Mouse (Mus musculus) heart, embryonic 13.5 days (tissue): ENCODE measurements around the gene Prdx2. TPM values are rescaled to one million over a fixed set of nuclear protein-coding genes. Genes with fewer than 3 reads are reported as not detected.

Experiments
- ATAC-seq: fragments of 200-750 bp; cut with Nextera tagmentation; 2 replicates; pipeline ENCODE4 v1.8.0; 2017; ENCODE audit warnings: moderate TSS enrichment; ENCODE audit not compliant: insufficient number of reproducible peaks, low FRiP score, low TSS enrichment; ENCODE audit errors: extremely low read depth
- H3K27ac ChIP-seq: fragments of 300-500 bp; sonication (generic); replicated peaks from 2 replicates; pipeline ENCODE4 v1.5.1; 2015; ENCODE audit warnings: moderate library complexity, mild to moderate bottlenecking, inconsistent platforms
- H3K27me3 ChIP-seq: fragments of 300-500 bp; sonication (generic); replicated peaks from 2 replicates; pipeline ENCODE4 v1.6.1; 2015; ENCODE audit warnings: mild to moderate bottlenecking, inconsistent platforms
- H3K36me3 ChIP-seq: fragments of 300-500 bp; sonication (generic); 2 replicates; pipeline ENCODE4 v1.6.1; 2015; ENCODE audit warnings: mild to moderate bottlenecking, inconsistent platforms
- H3K4me1 ChIP-seq: fragments of 300-500 bp; sonication (generic); 2 replicates; pipeline ENCODE4 v1.6.1; 2015; ENCODE audit warnings: inconsistent platforms
- H3K4me2 ChIP-seq: fragments of 300-500 bp; sonication (generic); 2 replicates; pipeline ENCODE4 v1.6.1; 2015; ENCODE audit warnings: inconsistent platforms, mild to moderate bottlenecking, moderate library complexity
- H3K4me3 ChIP-seq: fragments of 300-500 bp; sonication (generic); 2 replicates; pipeline ENCODE4 v1.5.1; 2015; ENCODE audit warnings: moderate library complexity, mild to moderate bottlenecking, inconsistent platforms
- H3K9ac ChIP-seq: fragments of 300-500 bp; sonication (generic); 2 replicates; pipeline ENCODE4 v1.6.1; 2015; ENCODE audit warnings: inconsistent platforms, mild to moderate bottlenecking, moderate library complexity
- H3K9me3 ChIP-seq: fragments of 300-500 bp; sonication (generic); 2 replicates; pipeline ENCODE4 v1.6.1; 2016; ENCODE audit warnings: inconsistent platforms
- WGBS: fragments of 180-500 bp; shearing (Covaris S2); methylation state at CpG from one replicate; pipeline ENCODE4 v1.1.7; 2015; ENCODE audit warnings: mixed read lengths; 5-methylcytosine and 5-hydroxymethylcytosine counted together
- polyA plus RNA-seq: library from polyadenylated mRNA; unstranded; fragments of >200 nt; fragmentation: Nextera tagmentation; extraction: Ambion mirVana; gene quantifications from 2 replicates; pipeline ENCODE4 v1.2.1, GENCODE M21; 2015

Gene Prdx2
- polyA plus RNA-seq, 1 experiment from 2014 or later, result 733 TPM

DNA sequence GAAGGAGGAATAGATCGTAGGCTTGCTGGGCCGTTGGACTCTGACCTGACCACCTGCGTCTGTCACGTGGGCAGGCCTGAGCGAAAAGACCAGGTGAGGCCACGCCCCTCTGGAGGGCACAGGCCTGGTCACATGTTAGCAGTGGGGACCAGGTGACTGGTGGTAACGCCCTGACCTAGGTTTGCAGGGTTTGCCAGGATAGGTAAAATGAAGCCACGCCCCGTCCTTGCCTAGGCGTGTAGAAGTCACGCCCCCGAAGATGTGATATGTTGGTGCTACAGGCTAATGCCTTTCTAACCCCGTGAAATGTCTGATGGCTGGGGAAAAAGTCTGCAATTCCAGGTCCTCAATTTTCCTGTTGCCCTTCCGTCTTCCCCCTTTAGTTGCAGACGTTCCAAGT lies 21.4 kb downstream of the Prdx2 start:
- H3K9me3 ChIP-seq, result no peaks in the 10 kb centered on the region
- 1% methylated on average over 15 of the region's 15 CpGs for WGBS

DNA sequence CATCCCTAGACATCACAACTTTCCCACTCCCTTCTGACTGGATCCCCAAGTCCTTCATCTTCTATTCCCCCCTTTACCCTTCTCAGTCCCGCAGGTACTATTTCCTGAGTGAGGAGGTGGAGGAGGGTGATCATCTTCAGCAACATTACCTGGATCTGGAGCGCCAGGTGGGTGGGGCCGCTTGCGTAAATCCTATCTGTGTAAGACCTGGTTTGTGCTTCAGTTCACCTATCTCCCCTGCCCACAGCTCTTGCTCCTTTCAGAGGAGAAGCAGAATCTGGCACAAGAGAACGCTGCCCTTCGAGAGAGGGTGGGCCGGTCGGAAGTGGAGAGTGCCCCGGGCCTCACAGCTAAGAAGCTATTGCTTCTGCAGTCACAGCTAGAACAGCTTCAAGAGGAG lies 25.0 kb downstream of the Prdx2 start:
- WGBS, result 89% methylated on average over 9 of the region's 9 CpGs
- H3K4me1 ChIP-seq, result peaks cover 18% of the 10 kb centered on the region
- no peak overlapping the region for H3K4me2 ChIP-seq
- no peak for ATAC-seq
- no peaks in the 10 kb centered on the region for H3K9me3 ChIP-seq
- H3K36me3 ChIP-seq, result no peaks in the 10 kb centered on the region
- no peak overlapping the region for H3K27ac ChIP-seq
- no peak overlapping the region for H3K4me3 ChIP-seq
- H3K27me3 ChIP-seq, result peaks cover 50% of the 10 kb centered on the region
- no peak overlapping the region for H3K9ac ChIP-seq

More for the DNA sequence above, 21.4 kb downstream of the Prdx2 start:
- peak; percentile 77 for ATAC-seq
- H3K4me3 ChIP-seq, result peak overlapping the region; percentile 58
- peak overlapping the region; percentile 79 for H3K4me2 ChIP-seq
- peaks cover 24% of the 10 kb centered on the region for H3K4me1 ChIP-seq
- H3K36me3 ChIP-seq, result no peaks in the 10 kb centered on the region
- peak overlapping the region; percentile 82 for H3K9ac ChIP-seq
- peaks cover 49% of the 10 kb centered on the region for H3K27me3 ChIP-seq
- H3K27ac ChIP-seq, result peak overlapping the region; percentile 58

DNA sequence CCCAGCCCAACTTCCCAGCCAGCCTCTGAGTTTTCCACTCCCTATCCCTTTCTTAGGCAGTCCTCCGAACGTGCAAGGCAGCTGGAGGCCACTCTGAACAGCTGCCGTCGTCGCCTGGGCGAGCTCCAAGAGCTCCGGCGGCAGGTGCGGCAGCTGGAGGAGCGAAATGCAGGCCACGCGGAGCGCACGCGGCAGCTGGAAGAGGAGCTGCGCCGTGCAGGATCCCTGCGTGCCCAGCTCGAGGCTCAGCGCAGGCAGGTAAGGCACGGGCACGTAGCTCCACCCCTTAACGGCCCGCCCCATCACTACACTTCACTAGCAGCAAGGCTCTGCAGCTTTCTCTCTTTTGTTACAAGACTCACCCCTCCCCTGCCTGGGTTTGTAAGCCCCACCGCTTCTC lies 26.3 kb downstream of the Prdx2 start:
- H3K9ac ChIP-seq, result 0 out of 2 replicates have a peak overlapping the region, but pooled peaks have one; percentile 6
- peaks cover 50% of the 10 kb centered on the region for H3K27me3 ChIP-seq
- no peak for ATAC-seq
- H3K4me3 ChIP-seq, result no peak overlapping the region
- peaks cover 14% of the 10 kb centered on the region for H3K4me1 ChIP-seq
- no peaks in the 10 kb centered on the region for H3K9me3 ChIP-seq
- no peaks in the 10 kb centered on the region for H3K36me3 ChIP-seq
- H3K27ac ChIP-seq, result no peak overlapping the region
- 18% methylated on average over 25 of the region's 25 CpGs for WGBS
- no peak overlapping the region for H3K4me2 ChIP-seq

DNA sequence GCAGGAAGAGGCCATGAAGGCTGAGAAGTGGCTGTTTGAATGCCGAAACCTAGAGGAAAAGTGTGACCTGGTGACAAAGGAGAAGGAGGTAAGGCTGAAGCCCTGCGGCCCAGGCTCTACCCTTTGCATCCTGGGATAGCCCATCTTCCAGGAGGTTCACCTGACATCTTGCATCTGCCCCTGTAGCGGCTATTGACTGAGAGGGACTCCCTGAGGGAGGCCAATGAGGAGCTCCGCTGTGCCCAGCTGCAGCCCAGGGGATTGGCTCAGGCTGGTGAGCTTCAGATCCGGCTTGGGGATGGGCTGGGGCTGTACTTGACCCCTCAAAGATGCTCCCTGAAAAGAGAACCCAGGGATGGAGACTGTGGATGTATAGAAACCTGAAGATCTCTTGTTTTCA lies 27.6 kb downstream of the Prdx2 start:
- Histone ChIP-seq H3K27me3 (peaks cover 50% of the 10 kb centered on the region), H3K36me3 (no peaks in the 10 kb centered on the region), H3K4me3 (no peak overlapping the region), H3K27ac (no peak overlapping the region), H3K4me1 (peaks cover 8% of the 10 kb centered on the region), H3K9me3 (no peaks in the 10 kb centered on the region), H3K9ac (no peak overlapping the region), H3K4me2 (no peak overlapping the region)
- ATAC-seq, result no peak
- 82% methylated on average over 5 of the region's 5 CpGs for WGBS

DNA sequence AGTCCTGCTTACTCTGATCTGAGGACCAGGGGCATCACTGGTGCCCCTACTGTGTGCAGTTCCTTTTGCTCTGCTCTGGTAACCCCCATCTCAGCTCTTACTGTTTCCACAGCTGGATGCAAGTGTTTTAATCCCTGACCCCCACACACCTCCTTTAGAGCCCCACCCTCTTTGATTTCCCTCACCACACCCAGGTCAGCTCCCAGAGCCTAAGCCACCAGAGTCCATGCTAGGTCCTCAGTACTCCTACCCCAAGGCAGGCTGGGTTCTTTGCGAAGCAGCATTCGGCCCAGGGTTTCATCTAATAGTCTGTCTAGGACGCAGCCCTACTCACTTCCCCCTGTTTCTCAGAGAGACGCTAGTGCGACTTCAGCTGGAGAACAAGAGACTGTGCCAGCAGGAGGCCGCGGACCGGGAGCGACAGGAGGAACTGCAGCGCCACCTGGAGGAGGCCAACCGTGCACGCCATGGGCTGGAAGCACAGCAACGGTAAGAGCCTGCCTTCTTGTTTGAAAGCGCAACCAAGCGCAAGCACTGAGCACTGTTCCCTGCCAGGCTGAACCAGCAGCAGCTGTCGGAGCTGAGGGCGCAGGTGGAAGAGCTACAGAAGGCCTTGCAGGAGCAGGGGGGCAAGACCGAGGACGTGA lies 28.4 kb downstream of the Prdx2 start:
- 4% methylated on average over 19 of the region's 19 CpGs for WGBS
- Histone ChIP-seq H3K27ac (no peak overlapping the region), H3K27me3 (peaks cover 46% of the 10 kb centered on the region), H3K4me2 (peak overlapping the region; percentile 51), H3K4me1 (peaks cover 8% of the 10 kb centered on the region), H3K9me3 (no peaks in the 10 kb centered on the region), H3K4me3 (peak overlapping the region; percentile 18), H3K9ac (peak overlapping the region; percentile 69), H3K36me3 (no peaks in the 10 kb centered on the region)
- ATAC-seq, result peak; percentile 53

DNA sequence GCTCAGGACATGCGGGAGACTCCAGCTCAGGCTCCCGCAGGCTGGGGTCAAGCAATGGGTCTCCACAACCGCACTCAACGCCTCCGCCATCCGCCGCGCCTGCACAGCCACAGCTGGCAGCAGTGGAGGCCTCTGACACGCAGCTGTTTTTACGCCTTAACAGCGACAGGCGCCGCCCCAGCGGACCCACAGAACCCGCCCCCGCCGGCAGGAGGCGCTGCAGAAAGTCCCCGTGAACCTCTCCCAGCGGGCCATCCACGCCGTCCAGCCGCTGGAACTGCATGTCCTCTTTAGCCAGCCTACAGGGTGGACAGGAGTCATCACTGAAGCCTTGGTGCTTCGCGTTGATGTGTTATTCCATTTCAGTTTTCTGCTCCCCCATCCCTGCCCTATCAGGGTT lies 38.3 kb downstream of the Prdx2 start:
- no peak overlapping the region for H3K27ac ChIP-seq
- no peak for ATAC-seq
- H3K9ac ChIP-seq, result no peak overlapping the region
- no peak overlapping the region for H3K4me3 ChIP-seq
- WGBS, result 10% methylated on average over 25 of the region's 25 CpGs
- H3K4me1 ChIP-seq, result no peaks in the 10 kb centered on the region
- peak overlapping the region; percentile 22; the same call in 1 of the 2 replicates for H3K4me2 ChIP-seq
- H3K36me3 ChIP-seq, result no peaks in the 10 kb centered on the region
- peaks cover 73% of the 10 kb centered on the region for H3K27me3 ChIP-seq
- H3K9me3 ChIP-seq, result no peaks in the 10 kb centered on the region

DNA sequence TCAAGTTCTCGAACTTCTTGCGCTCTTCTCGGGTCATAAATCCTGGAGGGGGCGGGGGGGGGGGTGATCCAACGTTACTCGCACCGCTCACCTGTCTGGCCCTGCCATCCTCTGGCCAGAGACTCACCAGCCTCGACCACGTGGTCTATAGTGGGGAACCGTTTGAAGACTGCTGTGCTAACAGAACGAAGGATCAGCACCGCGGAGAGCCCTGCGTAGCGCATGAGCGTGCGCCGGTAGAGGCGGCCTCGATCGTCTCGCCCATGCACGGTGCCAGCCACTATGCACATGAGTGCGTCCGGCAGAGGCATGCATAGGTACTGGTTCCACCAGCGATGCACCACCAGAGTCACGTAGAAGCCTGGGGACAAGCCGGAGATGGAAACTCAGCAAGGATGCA lies 41.9 kb downstream of the Prdx2 start:
- H3K27me3 ChIP-seq, result peaks cover 94% of the 10 kb centered on the region
- no peaks in the 10 kb centered on the region for H3K4me1 ChIP-seq
- no peaks in the 10 kb centered on the region for H3K36me3 ChIP-seq
- no peak overlapping the region for H3K4me2 ChIP-seq
- no peak for ATAC-seq
- WGBS, result 13% methylated on average over 28 of the region's 28 CpGs
- H3K9me3 ChIP-seq, result no peaks in the 10 kb centered on the region
- no peak overlapping the region for H3K9ac ChIP-seq
- H3K4me3 ChIP-seq, result no peak overlapping the region
- no peak overlapping the region for H3K27ac ChIP-seq

DNA sequence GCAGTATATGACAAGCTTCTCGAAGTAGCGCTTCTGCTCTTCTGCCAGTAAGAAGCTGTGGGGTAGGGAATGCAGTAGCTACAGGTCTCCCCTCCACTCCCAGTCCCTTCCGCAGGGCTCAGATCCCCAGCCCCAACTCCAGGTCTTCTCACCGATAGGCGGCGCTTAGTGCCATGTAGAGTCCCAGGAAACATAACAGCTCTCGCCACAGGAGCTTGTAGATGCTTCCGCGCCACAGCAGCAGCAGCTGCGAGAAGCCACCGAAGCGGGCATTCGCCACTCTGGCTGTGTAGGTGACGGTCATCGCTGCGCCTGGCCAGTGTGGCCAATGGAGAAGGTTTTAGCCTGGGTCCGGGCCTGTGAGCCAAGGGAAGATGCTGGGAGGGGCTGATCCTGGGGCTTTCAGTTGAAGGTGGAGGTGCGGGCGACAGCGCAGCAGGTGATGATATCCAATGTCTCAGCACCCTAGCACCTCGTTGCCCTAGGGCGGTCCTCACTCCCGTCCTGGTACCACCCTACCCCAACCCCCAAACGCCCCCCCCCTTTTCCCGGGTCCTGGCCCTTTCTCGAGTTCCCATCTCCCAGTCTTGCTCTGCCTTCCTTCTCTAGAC lies 43.9 kb downstream of the Prdx2 start:
- Histone ChIP-seq H3K4me3 (peak overlapping the region; percentile 42), H3K4me2 (peak overlapping the region; percentile 70), H3K36me3 (peaks cover 12% of the 10 kb centered on the region), H3K27ac (no peak overlapping the region), H3K9me3 (no peaks in the 10 kb centered on the region), H3K4me1 (no peaks in the 10 kb centered on the region), H3K9ac (peak overlapping the region; percentile 60), H3K27me3 (peaks cover 75% of the 10 kb centered on the region)
- no peak; the same call in 1 of the 2 replicates for ATAC-seq
- WGBS, result 3% methylated on average over 25 of the region's 26 CpGs

DNA sequence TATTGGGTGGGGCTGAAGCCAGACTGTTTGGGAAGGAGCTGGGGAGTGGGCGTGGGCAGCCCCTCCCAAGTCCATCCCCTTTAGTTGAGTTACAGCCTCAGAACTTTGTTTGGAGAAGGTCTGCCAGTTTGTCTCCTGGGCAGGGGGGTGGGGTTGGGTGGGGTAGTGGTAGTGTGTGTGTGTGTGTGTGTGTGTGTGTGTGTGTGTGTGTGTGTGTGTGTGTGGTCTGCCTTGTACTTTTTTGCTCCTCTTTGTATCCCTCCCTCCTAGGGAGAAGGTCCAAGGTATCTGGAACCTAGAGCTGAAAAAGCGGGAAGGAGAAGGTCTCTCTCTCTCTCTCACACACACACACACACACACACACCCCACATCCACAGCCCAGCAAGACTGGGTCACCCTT lies 45.0 kb downstream of the Prdx2 start, which contains the start of gene Best2:
Gene Best2, minus strand, starts transcription at position 101 of the 400 bp plus-strand sequence.
- Histone ChIP-seq H3K9ac (peak within 1 kb of the TSS; percentile 60), H3K4me3 (peak within 1 kb of the TSS; percentile 42), H3K4me1 (no peaks in the 10 kb centered on the region), H3K4me2 (peak within 1 kb of the TSS; percentile 70), H3K36me3 (peaks cover 23% of the 10 kb centered on the region), H3K27ac (no peak within 1 kb of the TSS), H3K27me3 (peaks cover 64% of the 10 kb centered on the region), H3K9me3 (no peaks in the 10 kb centered on the region)
- ATAC-seq, result no peak
- 47% methylated on average over 2 of the region's 2 CpGs for WGBS

DNA sequence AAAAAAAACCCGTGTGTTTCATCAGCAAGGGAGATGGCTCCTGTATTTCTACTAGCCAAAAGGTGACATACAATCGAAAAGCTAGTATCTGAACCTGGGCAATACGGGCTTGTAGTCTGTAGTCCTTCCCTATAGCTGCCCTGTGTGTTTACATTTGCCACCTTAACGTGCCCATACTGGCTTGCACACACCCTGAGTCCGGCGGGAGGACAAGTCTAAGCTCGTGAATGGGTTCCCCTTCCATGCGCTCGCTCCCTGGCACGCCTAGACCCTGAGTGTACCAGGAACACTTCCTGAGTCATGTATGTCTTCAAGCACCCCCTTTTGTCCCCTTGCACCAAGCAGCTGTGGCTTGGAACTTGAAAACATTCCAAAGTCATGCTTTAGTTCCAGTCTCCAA lies 47.3 kb downstream of the Prdx2 start:
- Histone ChIP-seq H3K4me1 (no peaks in the 10 kb centered on the region), H3K36me3 (peaks cover 46% of the 10 kb centered on the region), H3K4me3 (no peak overlapping the region), H3K9ac (no peak overlapping the region), H3K9me3 (no peaks in the 10 kb centered on the region), H3K4me2 (no peak overlapping the region), H3K27me3 (peaks cover 41% of the 10 kb centered on the region), H3K27ac (no peak overlapping the region)
- no peak for ATAC-seq
- 66% methylated on average over 10 of the region's 10 CpGs for WGBS

DNA sequence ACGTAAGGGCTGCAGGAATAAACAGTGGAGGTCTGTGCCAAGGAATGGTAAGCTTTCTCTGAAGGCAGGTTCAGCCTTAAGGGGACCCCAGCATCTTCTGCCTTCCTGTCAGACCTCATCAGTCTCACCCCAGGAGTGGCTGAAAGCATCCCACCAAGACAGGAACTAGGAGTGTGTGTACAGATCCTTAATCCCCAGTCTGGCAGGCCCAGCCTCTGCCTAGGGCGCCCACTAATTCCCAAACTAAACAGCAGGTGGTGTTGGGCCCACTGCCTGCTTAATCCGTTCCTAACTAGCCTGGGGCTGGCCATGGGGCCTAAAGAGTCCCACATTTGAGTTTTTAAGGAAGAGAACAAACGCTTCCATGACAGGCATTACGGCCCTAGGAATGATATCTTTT lies 47.8 kb downstream of the Prdx2 start:
- 51% methylated on average over 5 of the region's 5 CpGs for WGBS
- Histone ChIP-seq H3K4me3 (no peak overlapping the region), H3K27me3 (peaks cover 37% of the 10 kb centered on the region), H3K9me3 (no peaks in the 10 kb centered on the region), H3K4me2 (no peak overlapping the region), H3K4me1 (no peaks in the 10 kb centered on the region), H3K9ac (no peak overlapping the region), H3K27ac (no peak overlapping the region), H3K36me3 (peaks cover 51% of the 10 kb centered on the region)
- no peak for ATAC-seq
